Mouse (Mus musculus): Measurements from ENCODE around the gene Hs3st5.

Gene Hs3st5

DNA sequence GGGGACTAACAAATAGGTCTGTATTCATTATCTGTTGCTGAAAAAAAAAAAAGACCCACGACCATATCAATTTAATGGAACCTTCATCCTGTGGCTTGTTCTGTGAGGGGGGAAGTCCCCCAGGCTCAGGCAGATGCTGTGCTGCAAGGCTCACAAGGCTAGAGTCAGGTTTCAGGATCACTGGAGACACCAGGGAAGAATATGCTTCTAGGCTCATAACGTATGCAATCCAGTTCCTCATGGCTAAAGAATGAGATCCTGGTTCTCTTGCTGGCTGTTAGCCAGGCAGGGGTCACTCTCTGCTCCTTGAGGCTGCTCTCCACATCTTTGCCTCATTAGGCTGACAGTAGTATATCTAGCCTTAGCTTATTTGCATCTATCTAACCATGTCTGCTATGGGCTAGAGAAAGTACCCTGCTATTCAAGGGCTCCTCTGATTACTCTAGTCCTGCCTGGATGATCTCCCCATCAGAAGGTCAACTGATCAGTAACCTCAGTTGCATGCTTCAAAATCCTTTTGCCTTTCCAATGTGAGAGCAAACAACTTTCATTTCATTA is 294.4 kb downstream of the Hs3st5 start:
- DNase-seq (ENCODE audit: low read depth), result no peak

DNA sequence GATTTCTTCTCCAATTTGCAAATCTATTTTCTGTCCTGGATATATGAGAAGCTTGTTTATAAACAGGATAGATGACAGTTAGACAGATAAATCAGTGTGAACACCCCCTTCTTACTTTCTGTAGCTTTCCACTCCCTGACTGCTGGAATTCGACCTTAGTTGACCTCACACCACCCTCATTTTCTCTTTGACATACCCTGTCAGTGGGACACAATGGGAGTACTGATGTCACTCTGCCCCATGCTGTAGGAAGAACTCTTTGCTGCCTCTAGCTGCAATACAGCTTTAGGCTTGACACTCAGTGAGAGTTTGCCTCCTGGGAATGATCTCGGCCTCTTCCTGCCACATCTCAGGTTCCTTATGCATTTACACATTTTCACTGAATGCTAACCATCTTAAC is 297.1 kb downstream of the Hs3st5 start:
- DNase-seq (ENCODE audit: low read depth), result no peak

- no peak for DNase-seq (ENCODE audit: low read depth)
Measured at GRCm38 (mm10) chr10:36805265-36805664, 298.7 kb downstream of the Hs3st5 start.

GRCm38 (mm10) chr10:36805788-36806187 is 299.2 kb downstream of the Hs3st5 start:
- no peak for DNase-seq (ENCODE audit: low read depth)

- DNase-seq (ENCODE audit: low read depth), result no peak
Measured at GRCm38 (mm10) chr10:36807007-36807406, 300.4 kb downstream of the Hs3st5 start.

- DNase-seq (ENCODE audit: low read depth), result no peak
Measured at GRCm38 (mm10) chr10:36818867-36819266, 312.3 kb downstream of the Hs3st5 start.

- DNase-seq (ENCODE audit: low read depth), result no peak
Measured at GRCm38 (mm10) chr10:36829079-36829478, 322.5 kb downstream of the Hs3st5 start.

- DNase-seq (ENCODE audit: low read depth), result no peak
Measured at GRCm38 (mm10) chr10:36832204-36832603, 325.6 kb downstream of the Hs3st5 start.

DNA sequence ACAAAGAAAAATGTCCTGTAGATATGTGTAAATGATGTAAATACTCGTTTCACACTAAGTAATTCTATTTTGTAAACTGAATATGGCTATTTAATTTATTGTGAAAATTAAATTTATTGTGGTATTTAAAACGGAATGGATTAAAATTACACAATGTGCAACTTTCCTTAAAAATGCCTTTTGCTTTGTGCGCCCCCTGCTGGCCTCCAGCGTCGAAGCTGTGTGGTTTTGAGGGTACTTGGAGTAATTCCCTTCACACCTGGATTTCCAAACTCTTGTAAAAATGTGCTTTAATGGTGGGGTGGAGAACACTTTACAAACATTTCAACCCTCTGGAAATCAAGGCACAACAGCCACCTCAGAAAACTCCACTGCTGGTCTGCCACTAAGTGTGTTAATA is 327.6 kb downstream of the Hs3st5 start:
- peak; percentile 10 for DNase-seq (ENCODE audit: low read depth)

GRCm38 (mm10) chr10:36835836-36836516 is 329.4 kb downstream of the Hs3st5 start:
- no peak for DNase-seq (ENCODE audit: low read depth)

GRCm38 (mm10) chr10:36850231-36850630 is 343.6 kb downstream of the Hs3st5 start:
- no peak for DNase-seq (ENCODE audit: low read depth)

GRCm38 (mm10) chr10:36862127-36862895 is 355.7 kb downstream of the Hs3st5 start:
- no peak for DNase-seq (ENCODE audit: low read depth)

Data from 416B (cell line).